Mouse (Mus musculus) heart, postnatal 0 days (tissue): Measurements from ENCODE around the gene Gp5.

Experiments
- CTCF ChIP-seq: IDR thresholded peaks from 2 replicates; pipeline ENCODE4 v1.5.1; 2016; ENCODE audit warnings: antibody characterized with exemption, control low read depth, low read depth
- EP300 ChIP-seq: IDR thresholded peaks from 2 replicates; pipeline ENCODE4 v1.6.1; 2016; ENCODE audit warnings: antibody characterized with exemption, low read depth

GRCm38 (mm10) chr16:30273065-30273464, 37.5 kb downstream of the Gp5 start:
- no peak for TF ChIP-seq CTCF
- no peak for TF ChIP-seq EP300
